Mouse (Mus musculus): Measurements from ENCODE around the gene Klhdc7a. TPM values are rescaled to one million over a fixed set of nuclear protein-coding genes. Genes with fewer than 3 reads are reported as not detected.
"Not testable (repeated sequence)": the region's sequence is repeated elsewhere in the genome, so short reads cannot be mapped to it uniquely, and the experiment has no call there.

The Klhdc7a gene
- total RNA-seq, 2 experiments from 2014 or later, result 0.99 to 1.9 TPM

DNA sequence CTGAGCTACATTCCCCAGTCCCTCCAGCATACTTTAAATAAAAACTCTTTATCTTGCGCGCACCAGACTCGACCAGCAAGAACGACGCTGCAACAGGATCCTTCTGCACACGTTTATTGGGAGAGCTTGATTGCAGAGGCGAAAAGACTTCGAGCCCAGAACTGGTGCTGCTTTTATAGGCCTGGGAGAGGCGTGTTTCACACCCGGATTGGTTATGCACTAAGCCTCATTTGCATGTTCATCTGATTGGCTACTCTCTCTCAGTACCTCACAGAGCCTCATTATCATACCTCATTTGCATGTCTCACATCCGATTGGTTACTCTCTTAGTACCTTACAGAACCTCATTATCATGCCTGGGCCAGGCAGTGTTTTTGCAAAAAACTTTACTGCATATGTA is 6.5 kb downstream of the Klhdc7a start:
- DNase-seq (ENCODE audit: low spot score); intact Hi-C loops (cut with DNase I): not testable (repeated sequence)

DNA sequence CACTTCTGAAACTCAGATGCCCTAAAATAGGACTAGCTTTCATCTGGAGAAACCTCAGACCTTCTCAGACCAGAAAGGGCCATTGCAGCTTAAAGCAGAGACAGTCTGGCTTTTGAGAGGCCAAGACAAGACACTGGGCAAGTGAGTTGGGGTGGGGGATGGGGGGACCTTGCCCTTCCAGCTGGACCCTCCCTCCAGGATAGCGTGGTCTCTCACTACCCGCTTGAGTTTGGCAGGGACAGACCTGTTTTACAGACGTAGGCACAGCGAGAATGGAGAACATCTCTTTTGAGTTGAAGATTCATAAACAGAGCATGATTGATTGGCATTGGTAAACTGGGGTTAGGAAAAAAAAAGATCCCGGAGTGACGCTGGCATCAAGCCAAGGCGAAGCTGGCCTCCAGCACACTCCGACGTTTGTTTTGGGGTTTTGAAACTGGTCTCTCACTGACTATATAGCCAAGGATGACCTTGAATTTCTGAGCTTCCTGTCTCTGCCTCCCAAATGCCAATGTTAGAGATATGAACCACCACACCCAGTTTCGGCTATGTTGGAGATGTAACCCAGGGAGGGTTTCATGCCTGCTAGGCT is 7.0 kb downstream of the Klhdc7a start:
- no peak for DNase-seq (ENCODE audit: low spot score)
- intact Hi-C loops (cut with DNase I), result no loop called here

DNA sequence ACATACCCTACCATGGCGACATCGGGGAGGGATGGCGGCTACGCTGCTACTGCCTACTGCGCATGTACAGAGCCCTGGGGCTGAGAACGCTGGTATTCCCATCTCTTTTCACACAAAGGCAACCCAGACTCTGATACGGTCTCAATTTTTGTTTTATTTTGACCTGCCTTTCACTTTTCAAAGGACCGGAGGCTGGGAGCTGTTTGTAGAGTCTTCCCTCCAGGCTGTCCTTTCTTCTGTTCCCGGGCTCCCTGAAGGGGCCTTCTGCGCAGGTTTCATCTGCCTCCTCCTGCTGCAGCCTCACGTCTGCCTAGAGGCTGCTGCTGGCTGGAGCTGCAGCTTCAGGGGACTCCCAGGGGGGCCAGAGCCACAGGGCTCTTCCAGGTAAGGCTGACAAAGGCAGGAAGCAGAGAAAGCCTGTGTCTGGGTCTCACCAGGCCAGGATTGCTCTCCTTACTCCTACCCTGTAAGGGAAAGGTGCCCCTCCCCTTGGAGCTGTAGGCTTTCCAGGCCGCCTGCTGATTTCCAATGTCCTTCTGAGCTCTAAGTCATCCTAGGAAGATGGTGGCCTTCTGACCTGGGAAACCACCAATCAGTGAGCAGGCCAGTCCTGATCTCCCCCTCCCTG is 7.6 kb downstream of the Klhdc7a start:
- DNase-seq (ENCODE audit: low spot score), result no peak
- intact Hi-C loops (cut with DNase I), result no loop called here

DNA sequence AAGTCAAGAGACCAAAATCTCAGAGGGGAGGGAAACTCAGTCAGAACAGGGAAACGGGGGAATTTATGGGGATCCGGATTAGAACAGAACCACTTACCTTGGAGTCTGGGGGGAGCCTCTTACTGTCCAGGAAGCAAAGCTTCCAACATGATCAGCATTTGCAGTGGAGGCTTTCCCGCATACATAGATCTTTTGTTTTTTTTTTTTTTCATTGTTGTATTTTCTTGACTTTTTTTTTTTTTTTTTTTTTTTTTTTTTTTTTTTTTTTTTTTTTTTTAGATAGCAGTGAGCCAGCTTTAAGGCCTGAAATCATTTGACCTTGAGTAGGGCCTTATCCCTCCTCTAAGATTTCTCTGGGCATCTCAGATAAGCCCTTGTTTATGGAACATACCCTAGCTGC is 8.6 kb downstream of the Klhdc7a start:
- intact Hi-C loops (cut with DNase I), result no loop called here
- DNase-seq (ENCODE audit: low spot score), result no peak

DNA sequence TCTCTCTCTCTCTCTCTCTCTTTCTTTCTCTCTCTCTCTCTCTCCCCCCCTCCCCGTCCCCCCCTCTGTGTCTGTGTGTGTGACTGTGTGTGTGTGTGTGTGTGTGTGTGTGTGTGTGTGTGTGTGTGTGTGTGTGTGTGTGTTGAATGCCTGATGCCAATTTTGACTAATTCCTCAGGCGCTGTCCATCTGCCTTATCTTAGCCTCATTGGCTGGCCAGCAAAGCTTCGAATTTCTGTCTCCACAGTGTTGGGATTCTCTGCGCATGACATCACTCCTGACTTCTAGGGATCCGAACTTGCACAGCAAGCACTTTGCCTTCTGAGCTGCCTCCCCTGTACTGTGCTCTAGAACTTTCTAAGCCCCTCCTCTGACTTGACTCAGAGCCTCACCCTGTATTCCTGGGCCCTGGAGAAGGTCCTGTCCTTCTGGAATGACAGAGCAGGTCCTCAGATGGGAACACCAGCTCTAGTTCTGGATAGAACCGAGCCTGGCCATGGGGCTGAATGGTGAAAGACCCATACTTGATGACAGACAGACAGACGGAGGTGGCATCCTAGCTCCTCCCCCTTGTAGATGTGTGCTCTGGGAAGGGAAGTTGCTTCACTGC is 16.8 kb downstream of the Klhdc7a start:
- no peak for DNase-seq (ENCODE audit: low spot score)
- intact Hi-C loops (cut with DNase I), result no loop called here

DNA sequence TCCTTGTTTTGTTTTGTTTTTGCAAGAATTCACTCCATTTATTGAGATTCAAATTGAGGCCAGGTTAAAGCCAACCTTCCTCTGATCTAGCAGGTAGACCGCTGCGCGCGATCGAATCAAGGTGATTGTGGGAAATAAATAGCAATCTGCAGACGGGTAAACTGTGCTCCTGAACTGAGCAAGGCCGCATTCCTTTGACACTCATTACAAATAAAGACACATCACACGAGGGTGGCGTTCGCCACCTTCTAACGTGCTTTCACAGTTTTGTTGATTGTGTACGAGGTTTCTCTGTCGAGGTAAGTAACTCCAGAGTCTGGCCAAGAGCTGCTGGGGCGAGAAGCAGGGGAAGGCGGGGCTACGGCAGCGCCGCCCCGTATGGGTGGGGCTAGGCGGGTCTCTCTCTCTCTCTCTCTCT is 17.4 kb downstream of the Klhdc7a start:
- DNase-seq (ENCODE audit: low spot score), result no peak
- intact Hi-C loops (cut with DNase I), result no loop called here

DNA sequence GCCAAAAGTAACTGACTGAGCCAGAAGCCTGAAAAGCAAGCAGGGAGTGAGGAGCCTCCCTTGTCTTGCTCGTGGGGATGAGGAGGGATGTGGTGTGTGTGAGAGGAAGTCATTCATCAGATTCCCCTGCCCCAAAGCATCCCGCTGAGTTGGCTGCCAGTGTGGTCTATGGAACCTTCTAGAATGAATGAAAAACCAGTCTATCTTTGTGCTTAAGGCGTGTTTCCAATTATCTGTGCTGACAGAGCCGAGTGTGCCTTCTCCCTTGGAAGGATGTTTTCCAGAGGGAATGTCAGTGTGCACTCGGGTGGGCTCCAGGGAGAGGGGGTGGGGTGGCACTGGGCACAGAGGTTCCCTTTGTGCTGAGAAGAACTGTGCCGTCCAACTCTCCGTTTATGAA is 19.2 kb downstream of the Klhdc7a start:
- intact Hi-C loops (cut with DNase I), result no loop called here
- DNase-seq (ENCODE audit: low spot score), result no peak

DNA sequence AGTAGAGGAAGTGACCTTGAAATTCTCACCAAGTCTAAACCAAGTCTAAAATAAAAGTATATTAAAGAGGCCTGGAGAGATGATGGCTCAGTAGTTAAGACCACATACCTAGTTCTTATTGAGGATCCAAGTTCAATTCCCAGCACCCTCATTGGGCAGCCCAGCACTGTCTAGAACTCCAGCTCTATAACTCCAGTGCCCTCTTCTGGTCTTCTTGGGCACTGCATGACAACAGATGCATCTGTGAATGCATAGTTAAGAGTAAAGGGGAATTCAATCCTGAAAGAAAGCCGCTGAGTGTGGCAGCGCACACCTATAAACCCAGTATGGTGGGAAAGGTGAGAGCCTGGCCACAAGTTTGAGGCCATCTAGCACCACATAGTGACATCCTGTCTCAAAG is 20.5 kb downstream of the Klhdc7a start:
- intact Hi-C loops (cut with DNase I), result no loop called here
- no peak for DNase-seq (ENCODE audit: low spot score)

DNA sequence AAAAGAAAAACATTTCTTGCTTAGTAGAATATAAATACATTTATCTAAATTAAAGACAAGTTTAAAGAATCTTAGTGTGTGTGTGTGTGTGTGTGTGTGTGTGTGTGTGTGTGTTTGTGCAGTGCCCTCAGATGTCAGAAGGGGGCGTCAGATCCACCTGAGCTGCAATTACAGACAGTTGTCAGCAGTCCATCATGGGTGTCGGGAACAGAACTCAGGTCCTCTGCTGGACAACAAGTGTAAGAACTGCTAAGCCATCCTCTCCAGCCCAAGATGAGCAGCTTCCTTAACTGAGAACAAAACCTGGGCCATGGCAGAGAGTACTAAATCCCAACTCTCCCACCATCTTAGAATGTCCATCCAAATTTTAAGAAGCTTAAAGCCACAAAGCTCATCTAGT is 26.0 kb downstream of the Klhdc7a start:
- intact Hi-C loops (cut with DNase I), result no loop called here
- no peak for DNase-seq (ENCODE audit: low spot score)

DNA sequence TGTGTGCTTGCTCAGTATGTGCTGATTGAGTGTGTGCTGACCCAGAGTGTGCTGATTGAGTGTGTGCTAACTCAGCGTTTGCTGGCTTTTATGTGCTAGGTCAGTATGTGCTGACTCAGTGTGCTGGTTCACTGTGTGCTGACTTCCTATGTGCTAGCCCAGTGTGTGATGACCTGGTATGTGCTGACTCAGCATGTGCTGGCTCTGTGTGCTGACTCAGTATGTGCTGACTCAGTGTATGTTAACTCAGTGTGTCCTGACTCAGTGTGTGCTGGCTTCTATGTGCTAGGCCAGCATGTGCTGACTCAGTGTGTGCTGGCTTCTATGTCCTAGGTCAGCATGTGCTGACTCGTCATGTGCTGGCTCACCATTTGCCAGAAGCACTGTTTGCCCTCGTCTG is 32.3 kb downstream of the Klhdc7a start:
- intact Hi-C loops (cut with DNase I), result no loop called here
- DNase-seq (ENCODE audit: low spot score), result no peak

DNA sequence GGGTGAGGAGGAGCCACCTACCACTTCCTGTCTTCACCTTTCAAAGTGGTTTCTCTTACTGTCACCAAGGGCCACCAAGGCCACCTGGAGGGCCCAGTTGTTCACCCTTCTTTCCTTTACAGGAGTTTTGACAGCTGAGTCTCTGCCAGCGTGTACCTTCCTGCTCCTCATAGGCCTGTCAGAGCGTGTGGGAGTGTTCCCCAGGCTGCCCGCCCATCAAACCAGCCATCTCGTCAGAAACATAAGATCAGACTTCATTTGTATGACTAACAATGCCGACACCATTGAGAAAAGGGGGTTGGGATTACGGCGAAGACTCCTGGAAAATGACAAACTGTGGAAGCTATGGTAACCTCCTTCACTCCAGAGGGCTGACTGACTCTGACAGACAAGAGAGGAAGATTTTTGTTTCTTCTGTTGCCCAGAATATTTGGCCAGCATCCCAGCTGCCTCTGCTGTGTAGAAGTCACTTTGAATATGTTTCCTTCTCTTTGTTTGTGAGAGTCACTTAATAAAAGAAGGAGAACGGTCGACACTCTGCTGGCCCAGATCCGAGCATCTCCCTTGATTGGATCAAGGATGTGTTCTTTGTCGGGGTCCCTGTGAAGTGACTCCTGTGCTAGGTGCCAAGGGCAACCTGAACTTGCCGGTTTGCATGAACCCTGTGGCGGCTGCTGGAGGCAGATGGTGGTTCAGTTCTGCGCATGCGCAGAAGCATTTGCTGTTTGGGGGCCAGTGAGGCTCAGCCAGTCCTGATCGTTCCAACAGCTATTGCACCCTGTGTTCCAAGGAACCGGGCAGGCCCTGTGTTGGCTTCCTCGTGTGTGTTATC is 34.6 kb downstream of the Klhdc7a start:
- intact Hi-C loops (cut with DNase I), result no loop called here
- DNase-seq (ENCODE audit: low spot score), result no peak

DNA sequence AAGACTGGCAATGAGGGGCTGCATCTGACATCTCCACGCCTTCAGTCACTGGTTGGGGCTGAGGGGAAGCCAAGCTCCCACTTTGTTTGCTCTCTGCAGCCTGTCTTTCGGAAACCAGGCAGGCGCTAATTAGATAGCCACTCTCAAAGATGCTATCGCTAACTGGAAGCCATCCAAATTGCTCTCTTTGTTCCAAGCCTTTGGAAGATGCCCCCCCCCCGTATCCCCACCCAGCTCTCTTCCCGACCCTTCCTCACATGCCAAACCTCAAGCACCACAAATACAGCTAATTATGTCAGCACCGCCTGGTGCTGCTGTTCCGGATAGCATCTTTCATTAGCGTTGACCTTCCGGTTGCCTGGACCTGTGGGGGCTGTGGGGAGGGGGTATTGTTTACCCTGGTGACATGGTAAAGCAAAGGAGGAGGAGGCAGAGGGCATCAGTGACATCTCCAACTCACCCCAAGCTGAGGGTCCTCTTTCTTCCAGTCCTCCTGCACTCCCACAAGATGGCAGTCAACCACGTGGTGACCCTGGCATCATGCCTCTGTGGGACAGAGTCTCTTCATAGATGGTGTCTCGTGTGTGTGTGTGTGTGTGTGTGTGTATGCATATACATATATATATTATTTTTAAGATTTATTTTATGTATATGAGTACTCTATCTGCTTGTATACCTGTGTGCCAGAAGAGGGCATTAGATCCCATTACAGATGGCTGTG is 35.9 kb downstream of the Klhdc7a start:
- DNase-seq (ENCODE audit: low spot score), result no peak
- intact Hi-C loops (cut with DNase I), result no loop called here

DNA sequence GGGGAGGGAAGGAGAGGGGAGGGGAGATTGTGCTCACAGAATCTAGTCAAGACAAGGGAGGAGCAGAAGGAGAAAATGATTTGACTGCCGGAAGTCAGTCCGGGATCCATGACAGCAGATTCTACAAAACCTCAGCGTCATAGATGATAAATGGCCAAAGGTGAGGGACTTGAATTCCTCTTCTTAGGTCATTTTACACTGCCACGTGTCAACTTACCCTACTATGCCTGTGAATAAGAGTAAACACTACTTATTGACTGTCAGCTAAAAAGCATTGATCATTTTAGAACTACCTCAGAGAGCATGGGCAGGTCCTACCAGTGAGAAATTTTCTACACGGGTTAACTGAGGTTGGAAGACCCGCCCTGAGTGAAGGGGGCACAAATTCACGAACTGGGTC is 36.9 kb downstream of the Klhdc7a start:
- no peak for DNase-seq (ENCODE audit: low spot score)
- intact Hi-C loops (cut with DNase I), result no loop called here

DNA sequence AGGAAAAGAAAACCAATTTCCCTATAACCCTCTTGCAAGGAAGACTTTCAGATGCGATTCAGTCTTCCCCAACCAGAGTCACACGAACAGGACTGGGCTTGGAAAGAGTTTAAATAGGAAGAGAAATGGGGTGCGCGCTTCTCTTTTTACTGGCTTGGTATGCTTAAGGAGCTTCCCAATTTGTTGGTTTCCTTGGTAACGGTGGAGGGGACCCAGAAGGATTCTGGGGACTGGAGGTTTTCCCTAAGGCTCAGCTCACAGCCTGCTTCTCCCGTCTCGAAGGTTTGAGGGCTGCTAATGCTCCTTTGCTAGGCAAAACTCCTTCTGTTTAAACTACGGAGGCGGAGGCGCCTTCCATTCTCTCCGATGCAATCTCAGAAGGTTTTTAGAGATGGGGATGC is 41.7 kb downstream of the Klhdc7a start:
- intact Hi-C loops (cut with DNase I), result no loop called here
- no peak for DNase-seq (ENCODE audit: low spot score)

DNA sequence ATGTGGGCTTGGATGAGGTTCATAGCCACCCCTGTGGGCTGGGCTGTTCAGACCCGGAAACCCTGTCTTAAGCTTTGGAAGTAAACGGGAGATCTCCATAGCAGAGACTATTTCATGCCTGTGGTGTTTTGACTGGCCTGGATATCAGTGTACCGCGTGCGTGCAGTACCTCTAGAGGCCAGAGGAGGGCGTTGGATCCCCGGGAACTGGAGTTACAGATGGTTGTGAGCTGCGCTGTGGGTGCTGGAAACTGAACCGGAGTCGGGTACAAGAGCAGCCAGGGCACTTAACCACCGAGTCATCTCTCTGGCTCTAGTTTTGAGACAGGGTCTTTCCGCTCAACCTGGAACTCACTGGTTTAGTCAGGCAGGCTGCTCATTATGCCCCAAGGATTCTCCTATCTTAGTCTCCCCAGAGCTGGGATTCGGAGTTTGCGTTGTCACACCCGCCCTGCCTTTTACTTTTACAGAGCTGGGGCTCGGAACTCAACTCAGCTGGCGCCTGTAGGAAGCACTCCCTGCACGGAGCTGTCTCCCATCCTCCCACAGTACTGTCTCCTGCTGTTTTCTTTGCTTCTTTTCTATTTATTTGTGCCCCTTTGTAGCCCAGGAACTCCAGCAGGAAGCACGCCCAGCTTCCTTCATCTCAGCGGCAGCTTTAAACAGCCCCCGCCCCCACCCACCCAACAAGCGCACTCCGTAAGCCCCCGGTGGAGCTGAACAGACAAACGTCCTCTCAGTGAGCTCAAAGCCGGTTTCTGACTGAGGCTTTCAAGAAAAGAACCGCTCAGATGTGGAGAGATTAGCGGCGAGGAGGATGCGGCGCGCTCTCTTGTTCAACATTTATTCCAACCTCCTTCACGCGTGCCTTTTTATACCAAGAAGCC is 42.3 kb downstream of the Klhdc7a start:
- intact Hi-C loops (cut with DNase I), result no loop called here
- no peak for DNase-seq (ENCODE audit: low spot score)

DNA sequence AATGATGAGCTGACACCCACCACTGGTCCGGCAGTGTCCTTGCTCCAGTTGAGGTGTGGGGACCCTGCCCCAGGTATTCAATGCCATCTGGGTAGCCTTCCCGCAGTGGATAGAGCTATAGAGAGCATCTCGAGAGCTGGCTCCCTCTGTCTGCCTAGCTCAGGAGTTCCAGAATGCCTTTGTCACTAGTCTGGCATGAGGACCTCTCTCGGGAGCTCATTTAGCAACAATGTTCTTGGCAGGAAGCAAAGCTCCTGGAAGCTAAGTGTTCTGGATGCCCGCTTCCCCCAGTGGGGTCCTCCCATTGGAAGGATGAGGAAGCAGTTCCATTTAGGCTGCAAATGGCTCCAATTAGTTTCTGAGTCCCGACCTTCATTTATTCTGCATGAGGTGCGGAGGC is 51.1 kb downstream of the Klhdc7a start:
- intact Hi-C loops (cut with DNase I), result no loop called here
- no peak for DNase-seq (ENCODE audit: low spot score)

Measured in heart, postnatal 25 days (tissue).